In the genomic region with DNA sequence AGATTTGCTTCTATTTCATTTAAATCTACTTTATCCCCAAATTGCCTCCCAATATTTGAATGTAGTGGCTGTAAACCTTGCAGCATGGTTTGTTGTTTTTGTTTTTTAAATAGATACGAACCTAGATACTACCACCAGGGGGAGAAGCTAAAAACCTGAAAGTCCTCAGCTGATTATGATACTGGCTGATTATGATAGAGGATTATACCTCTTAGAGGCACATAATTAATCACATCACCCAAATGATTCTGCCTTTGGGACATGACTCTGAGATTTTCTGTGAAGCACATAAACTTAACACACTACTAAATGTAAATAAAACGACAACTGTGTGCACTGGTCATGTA, we compare ENCODE assay signal across 9 mouse cellular contexts.
DNase-seq lines count a peak whose midpoint lies in the region; ATAC-seq lines count a peak whose summit lies in the region.
"Had no signal": no experiment of that assay in that cellular context is flagged by ENCODE, and none has a peak within 500 bp of the region (broad histone marks: within the 10 kb centered on the region; RNA-seq: fewer than 3 reads in every experiment).

No protein-coding gene starts in this region.

- no peaks in the 10 kb centered on the region for H3K36me3 ChIP-seq in forebrain, embryonic 11.5 days (ENCODE audit: control insufficient read depth, insufficient read depth, low read length)
- H3K36me3 ChIP-seq in midbrain, embryonic 10.5 days, result no peaks in the 10 kb centered on the region
- H3K36me3 ChIP-seq: limb, embryonic 13.5 days had no signal

- no peaks in the 10 kb centered on the region for H3K9me3 ChIP-seq in forebrain, embryonic 11.5 days (ENCODE audit: control insufficient read depth, low read length)
- H3K9me3 ChIP-seq in midbrain, embryonic 10.5 days (replicated peaks), result no peaks in the 10 kb centered on the region
- H3K9me3 ChIP-seq: limb, embryonic 13.5 days had no signal

- DNase-seq in thymus, postnatal 0 days (ENCODE audit: low spot score), result peak; percentile 14
- no peak for DNase-seq in thymus, postnatal 25 days
- DNase-seq in forebrain, embryonic 11.5 days (ENCODE audit: low spot score), result no peak
- DNase-seq in midbrain, embryonic 10.5 days (ENCODE audit: low spot score), result no peak
- no peak for DNase-seq in adrenal gland, adult (ENCODE audit: inconsistent age in 2 of 2, low spot score in 1 of 2)
- no peak for DNase-seq in right cerebral cortex, postnatal 10 days (ENCODE audit: low spot score in 2 of 2)
- no peak for DNase-seq in cerebellum, adult 18-20 months
- DNase-seq: kidney, adult 2 months had no signal

- H3K9ac ChIP-seq in forebrain, embryonic 11.5 days (ENCODE audit: low read length), result no peak overlapping the region
- H3K9ac ChIP-seq: limb, embryonic 13.5 days had no signal

- no peak overlapping the region for H3K4me2 ChIP-seq in forebrain, embryonic 11.5 days (ENCODE audit: low read depth, low read length, severe bottlenecking)
- H3K4me2 ChIP-seq: limb, embryonic 13.5 days had no signal

- peaks cover 7% of the 10 kb centered on the region; the same call in 1 of the 2 replicates for H3K4me1 ChIP-seq in forebrain, embryonic 11.5 days (replicated peaks; ENCODE audit: control insufficient read depth, insufficient read depth, low read length)
- peaks cover 46% of the 10 kb centered on the region for H3K4me1 ChIP-seq in midbrain, embryonic 10.5 days

- no peak for ATAC-seq in forebrain, embryonic 11.5 days (replicated peaks; ENCODE audit: low FRiP score)

- no peaks in the 10 kb centered on the region for H3K27me3 ChIP-seq in forebrain, embryonic 11.5 days (ENCODE audit: control insufficient read depth, insufficient read depth, low read length)
- no peaks in the 10 kb centered on the region for H3K27me3 ChIP-seq in midbrain, embryonic 10.5 days (ENCODE audit: low read depth, poor library complexity, severe bottlenecking)
- H3K27me3 ChIP-seq: limb, embryonic 13.5 days had no signal

- no peak overlapping the region for H3K4me3 ChIP-seq in forebrain, embryonic 11.5 days (ENCODE audit: low read depth, low read length)
- no peak overlapping the region for H3K4me3 ChIP-seq in midbrain, embryonic 10.5 days
- H3K4me3 ChIP-seq: limb, embryonic 13.5 days had no signal

- 45% methylated on average over 2 of the region's 2 CpGs for WGBS in forebrain, embryonic 11.5 days
- 63% methylated on average over 2 of the region's 2 CpGs for WGBS in midbrain, embryonic 10.5 days

- H3K27ac ChIP-seq in forebrain, embryonic 11.5 days (ENCODE audit: low read depth, low read length), result peak overlapping the region; percentile 94
- peak overlapping the region; percentile 89 for H3K27ac ChIP-seq in midbrain, embryonic 10.5 days (replicated peaks)
- H3K27ac ChIP-seq: limb, embryonic 13.5 days had no signal
